ENCODE assay signal across 9 mouse cellular contexts in genomic region chr2:91470055-91470647, GRCm38 (mm10). TPM values are rescaled to one million over a fixed set of nuclear protein-coding genes. Genes with fewer than 3 reads are reported as not detected.
DNase-seq lines count a peak whose midpoint lies in the region; ATAC-seq and TF ChIP-seq lines count a peak whose summit lies in the region.
"Had no signal": no experiment of that assay in that cellular context is flagged by ENCODE, and none has a peak within 500 bp of the region (broad histone marks: within the 10 kb centered on the region; RNA-seq: fewer than 3 reads in every experiment).

No protein-coding gene starts in this region.

- no peak overlapping the region for H3K4me2 ChIP-seq in hindbrain, embryonic 11.5 days (replicated peaks; ENCODE audit: low read depth, low read length)
- H3K4me2 ChIP-seq in limb, embryonic 12.5 days, result no peak overlapping the region
- H3K4me2 ChIP-seq: heart, embryonic 13.5 days had no signal

- no peak overlapping the region for H3K4me3 ChIP-seq in layer of hippocampus, adult 2 months
- no peak overlapping the region for H3K4me3 ChIP-seq in hindbrain, embryonic 11.5 days (ENCODE audit: low read depth, low read length)
- no peak overlapping the region for H3K4me3 ChIP-seq in limb, embryonic 12.5 days (replicated peaks)
- H3K4me3 ChIP-seq: heart, embryonic 13.5 days had no signal

- peak overlapping the region; percentile 81 for H3K27ac ChIP-seq in layer of hippocampus, adult 2 months
- H3K27ac ChIP-seq in hindbrain, embryonic 11.5 days (ENCODE audit: low read depth, low read length), result peak overlapping the region; percentile 36; the same call in 1 of the 2 replicates
- no peak overlapping the region for H3K27ac ChIP-seq in limb, embryonic 12.5 days
- H3K27ac ChIP-seq: heart, embryonic 13.5 days had no signal

- no peaks in the 10 kb centered on the region for H3K27me3 ChIP-seq in hindbrain, embryonic 11.5 days (ENCODE audit: control insufficient read depth, insufficient read depth, low read length)
- H3K27me3 ChIP-seq in limb, embryonic 12.5 days, result no peaks in the 10 kb centered on the region
- H3K27me3 ChIP-seq: heart, embryonic 13.5 days had no signal

- no peak for TF ChIP-seq CTCF in layer of hippocampus, adult 2 months (conservative IDR thresholded peaks at IDR 0.05)

- no peaks in the 10 kb centered on the region for H3K36me3 ChIP-seq in hindbrain, embryonic 11.5 days (ENCODE audit: control insufficient read depth, insufficient read depth, low read length)
- peaks cover 34% of the 10 kb centered on the region for H3K36me3 ChIP-seq in limb, embryonic 12.5 days

- H3K9me3 ChIP-seq in hindbrain, embryonic 11.5 days (ENCODE audit: control insufficient read depth, low read length), result no peaks in the 10 kb centered on the region
- no peaks in the 10 kb centered on the region for H3K9me3 ChIP-seq in limb, embryonic 12.5 days
- H3K9me3 ChIP-seq: heart, embryonic 13.5 days had no signal

- H3K9ac ChIP-seq in hindbrain, embryonic 11.5 days (ENCODE audit: low read depth, low read length), result peak overlapping the region; percentile 23; the same call in 1 of the 2 replicates
- 0 out of 2 replicates have a peak overlapping the region, but pooled peaks have one; percentile 18 for H3K9ac ChIP-seq in limb, embryonic 12.5 days (replicated peaks)
- H3K9ac ChIP-seq: heart, embryonic 13.5 days had no signal

- 7% methylated on average over 7 of the region's 7 CpGs for WGBS in hindbrain, embryonic 11.5 days
- 36% methylated on average over 7 of the region's 7 CpGs for WGBS in limb, embryonic 12.5 days

- peak; percentile 83 for ATAC-seq in hindbrain, embryonic 11.5 days (ENCODE audit: low FRiP score)
- ATAC-seq in limb, embryonic 12.5 days (ENCODE audit: insufficient number of reproducible peaks, insufficient read depth, low FRiP score, low TSS enrichment, low read depth), result no peak

- peak; percentile 21 to 58 for DNase-seq in layer of hippocampus, adult 2 months (ENCODE audit: low spot score in 2 of 2)
- DNase-seq in layer of hippocampus, adult 9-10 months (ENCODE audit: low spot score), result no peak
- DNase-seq in hindbrain, embryonic 11.5 days (ENCODE audit: low spot score), result peak; percentile 59
- peak; percentile 51 to 54 for DNase-seq in right cerebral cortex, postnatal 36 days (ENCODE audit: low spot score in 2 of 2)
- no peak for DNase-seq in ovary, postnatal 36 days (ENCODE audit: low spot score)
- DNase-seq in c-Kit-positive CD71-positive TER-119-positive erythroid progenitor cells, embryonic 14.5 days (ENCODE audit: low spot score), result no peak
- no peak for DNase-seq in gastrocnemius, adult 18-20 months (ENCODE audit: low spot score)

- peaks cover 10% of the 10 kb centered on the region for H3K4me1 ChIP-seq in hindbrain, embryonic 11.5 days (replicated peaks; ENCODE audit: control insufficient read depth, insufficient read depth, low read length)
- H3K4me1 ChIP-seq in limb, embryonic 12.5 days (replicated peaks), result peaks cover 26% of the 10 kb centered on the region

RNA-seq across cellular contexts. Expression of gene Lrp4, which starts 12.8 kb away (rescaled TPM):
- total RNA-seq in layer of hippocampus, adult 2 months (2021), result 10 to 100 TPM; 30.1 to 30.6 TPM
- 5.9 TPM in 2 replicates for polyA plus RNA-seq in hindbrain, embryonic 11.5 days (2014; fragmentation: Nextera tagmentation; extraction: Ambion mirVana)
- polyA plus RNA-seq in limb, embryonic 12.5 days (2016; fragmentation: Nextera tagmentation; extraction: Ambion mirVana), result 6.2 and 7.2 TPM in 2 replicates
- total RNA-seq in gastrocnemius, adult 18-20 months (2021), result 1 to 10 TPM; 8.8 to 9.6 TPM

RNA-seq across cellular contexts. Expression of gene 1110051M20Rik, which starts 25.6 kb away (rescaled TPM):
- 100 to 1,000 TPM; 110 to 122 TPM for total RNA-seq in layer of hippocampus, adult 2 months (2021)
- 102 and 104 TPM in 2 replicates for polyA plus RNA-seq in hindbrain, embryonic 11.5 days (2014; fragmentation: Nextera tagmentation; extraction: Ambion mirVana)
- 70.2 and 81.5 TPM in 2 replicates for polyA plus RNA-seq in limb, embryonic 12.5 days (2016; fragmentation: Nextera tagmentation; extraction: Ambion mirVana)
- 10 to 100 TPM; 14.4 to 21.7 TPM for total RNA-seq in gastrocnemius, adult 18-20 months (2021)

RNA-seq across cellular contexts. Expression of gene Ckap5, which starts 56.4 kb away (rescaled TPM):
- total RNA-seq in layer of hippocampus, adult 2 months (2021), result 100 to 1,000 TPM; 111 to 115 TPM
- polyA plus RNA-seq in hindbrain, embryonic 11.5 days (2014; fragmentation: Nextera tagmentation; extraction: Ambion mirVana), result 132 and 171 TPM in 2 replicates
- polyA plus RNA-seq in limb, embryonic 12.5 days (2016; fragmentation: Nextera tagmentation; extraction: Ambion mirVana), result 124 and 131 TPM in 2 replicates
- total RNA-seq in gastrocnemius, adult 18-20 months (2021), result 10 to 100 TPM; 33.0 to 33.2 TPM

Comparison
In these comparisons a context has a peak if more than half of its experiments do, and no peak if none do; other contexts are left out.
1. DNase-seq: peak in layer of hippocampus, adult 2 months (2 of 2), hindbrain, embryonic 11.5 days (single experiment) and right cerebral cortex, postnatal 36 days (2 of 2); none in layer of hippocampus, adult 9-10 months (single experiment), ovary, postnatal 36 days (single experiment), c-Kit-positive CD71-positive TER-119-positive erythroid progenitor cells, embryonic 14.5 days (single experiment) and gastrocnemius, adult 18-20 months (single experiment).
2. RNA of gene 1110051M20Rik, which starts 25.6 kb away (total RNA-seq): 110 to 122 TPM in layer of hippocampus, adult 2 months; 14.4 to 21.7 TPM in gastrocnemius, adult 18-20 months; every median in the first group is over 4 times any median in the second.